23 mouse cellular contexts compared by ENCODE assay signal in the genomic region with DNA sequence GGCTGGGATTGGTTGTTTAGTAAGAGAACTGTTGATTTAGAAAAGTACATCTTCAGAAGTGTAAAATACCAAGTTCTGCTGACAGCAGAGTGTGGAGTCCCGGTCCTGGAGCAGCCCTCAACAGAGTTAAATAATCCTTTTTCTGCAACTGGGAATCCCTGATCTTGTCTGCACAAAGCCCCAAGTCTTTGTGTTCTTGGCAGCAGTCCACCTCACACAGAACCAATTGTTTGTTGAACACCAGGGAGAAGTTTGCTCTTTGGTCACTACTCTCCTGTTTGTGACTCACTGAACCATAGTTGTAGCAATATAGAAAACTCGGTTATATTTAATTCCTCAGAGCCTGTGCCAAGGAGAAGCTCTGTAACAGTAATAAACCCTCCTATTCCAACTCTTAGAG. TPM values are rescaled to one million over a fixed set of nuclear protein-coding genes. Genes with fewer than 3 reads are reported as not detected.
A peak's percentile ranks its signal among the peaks of the same experiment; 100 is the strongest.
DNase-seq lines count a peak whose midpoint lies in the region; ATAC-seq and TF ChIP-seq lines count a peak whose summit lies in the region.
"Had no signal": no experiment of that assay in that cellular context is flagged by ENCODE, and none has a peak within 500 bp of the region (broad histone marks: within the 10 kb centered on the region; RNA-seq: fewer than 3 reads in every experiment).

No protein-coding gene starts in this region.

- no peak for TF ChIP-seq EP300 in stomach, postnatal 0 days (optimal IDR thresholded peaks at IDR 0.05)

- peaks cover 17% of the 10 kb centered on the region for H3K4me1 ChIP-seq in hindbrain, embryonic 15.5 days (replicated peaks)
- peaks cover 13% of the 10 kb centered on the region for H3K4me1 ChIP-seq in hindbrain, embryonic 14.5 days (replicated peaks; ENCODE audit: control insufficient read depth, insufficient read depth, low read length)
- peaks cover 6% of the 10 kb centered on the region for H3K4me1 ChIP-seq in liver, adult 2 months (ENCODE audit: control insufficient read depth, insufficient read depth, low read length)
- peaks cover 13% of the 10 kb centered on the region for H3K4me1 ChIP-seq in liver, embryonic 12.5 days
- peaks cover 5% of the 10 kb centered on the region; the same call in 1 of the 2 replicates for H3K4me1 ChIP-seq in stomach, postnatal 0 days (replicated peaks; ENCODE audit: control insufficient read depth, insufficient read depth)

- 44% methylated on average over 2 of the region's 2 CpGs for WGBS in hindbrain, embryonic 15.5 days
- 50% methylated on average over 2 of the region's 2 CpGs for WGBS in hindbrain, embryonic 14.5 days
- WGBS in liver, adult 2 months, result 16% methylated on average over 2 of the region's 2 CpGs
- WGBS in liver, embryonic 12.5 days (ENCODE audit: insufficient replicate concordance), result 53% methylated on average over 2 of the region's 2 CpGs
- WGBS in stomach, postnatal 0 days, result 32% methylated on average over 2 of the region's 2 CpGs

- TF ChIP-seq CTCF in liver, adult 2 months (IDR thresholded peaks at IDR 0.05; ENCODE audit: low read depth, low read length), result no peak
- no peak for TF ChIP-seq CTCF in stomach, postnatal 0 days (IDR thresholded peaks at IDR 0.05; ENCODE audit: low read depth)

- ATAC-seq in hindbrain, embryonic 15.5 days (ENCODE audit: low FRiP score, low read depth), result no peak
- ATAC-seq in hindbrain, embryonic 14.5 days (ENCODE audit: low FRiP score), result no peak
- ATAC-seq in liver, embryonic 12.5 days, result no peak
- ATAC-seq in stomach, postnatal 0 days (ENCODE audit: low FRiP score, low TSS enrichment), result no peak
- ATAC-seq: forebrain, embryonic 15.5 days; inflammation-experienced regulatory T-cells, adult 6 months had no signal

- DNase-seq in hindbrain, embryonic 14.5 days (ENCODE audit: low spot score), result no peak
- peak; percentile 51 for DNase-seq in liver, adult 2 months (ENCODE audit: extremely low read depth, low read depth, low spot score)
- DNase-seq in retina, postnatal 1 day, result peak; percentile 6
- no peak for DNase-seq in retina, embryonic 14.5 days (ENCODE audit: low spot score)
- DNase-seq in stomach, postnatal 0 days (ENCODE audit: low spot score), result peak; percentile 49
- DNase-seq: adrenal gland, postnatal 36 days; gastrocnemius, postnatal 14 days; kidney, adult 8-10 months; kidney, postnatal 25 days; lung, adult 2 months; thymus, adult 2 months had no signal

- no peaks in the 10 kb centered on the region for H3K36me3 ChIP-seq in hindbrain, embryonic 15.5 days
- no peaks in the 10 kb centered on the region for H3K36me3 ChIP-seq in hindbrain, embryonic 14.5 days (replicated peaks; ENCODE audit: control insufficient read depth, insufficient read depth)
- H3K36me3 ChIP-seq in liver, adult 2 months (ENCODE audit: control insufficient read depth, insufficient read depth, low read length), result no peaks in the 10 kb centered on the region
- no peaks in the 10 kb centered on the region for H3K36me3 ChIP-seq in liver, embryonic 12.5 days
- no peaks in the 10 kb centered on the region for H3K36me3 ChIP-seq in stomach, postnatal 0 days (ENCODE audit: control insufficient read depth, insufficient read depth, low read length)
- H3K36me3 ChIP-seq: embryonic facial prominence, embryonic 12.5 days; forebrain, embryonic 15.5 days; limb, embryonic 15.5 days had no signal

- H3K79me2 ChIP-seq in liver, adult 2 months (ENCODE audit: control insufficient read depth, insufficient read depth, low read length), result no peaks in the 10 kb centered on the region

- H3K4me2 ChIP-seq in hindbrain, embryonic 15.5 days, result no peak overlapping the region
- no peak overlapping the region for H3K4me2 ChIP-seq in hindbrain, embryonic 14.5 days (replicated peaks)
- H3K4me2 ChIP-seq in liver, embryonic 12.5 days, result no peak overlapping the region
- H3K4me2 ChIP-seq in stomach, postnatal 0 days (replicated peaks; ENCODE audit: low read depth), result no peak overlapping the region
- H3K4me2 ChIP-seq: embryonic facial prominence, embryonic 12.5 days; forebrain, embryonic 15.5 days; limb, embryonic 15.5 days had no signal

- H3K9me3 ChIP-seq in hindbrain, embryonic 15.5 days, result no peaks in the 10 kb centered on the region
- H3K9me3 ChIP-seq in hindbrain, embryonic 14.5 days (ENCODE audit: control insufficient read depth, low read length), result no peaks in the 10 kb centered on the region
- H3K9me3 ChIP-seq in liver, embryonic 12.5 days (replicated peaks), result no peaks in the 10 kb centered on the region
- H3K9me3 ChIP-seq in stomach, postnatal 0 days (ENCODE audit: control insufficient read depth, low read length), result no peaks in the 10 kb centered on the region
- H3K9me3 ChIP-seq: embryonic facial prominence, embryonic 12.5 days; forebrain, embryonic 15.5 days; limb, embryonic 15.5 days had no signal

- no peaks in the 10 kb centered on the region for H3K27me3 ChIP-seq in hindbrain, embryonic 15.5 days
- no peaks in the 10 kb centered on the region for H3K27me3 ChIP-seq in hindbrain, embryonic 14.5 days (ENCODE audit: control insufficient read depth, insufficient read depth, low read length)
- no peaks in the 10 kb centered on the region for H3K27me3 ChIP-seq in liver, adult 2 months (ENCODE audit: control insufficient read depth, insufficient read depth, low read length)
- no peaks in the 10 kb centered on the region for H3K27me3 ChIP-seq in liver, embryonic 12.5 days (replicated peaks)
- H3K27me3 ChIP-seq in stomach, postnatal 0 days (ENCODE audit: control insufficient read depth, insufficient read depth, low read length), result no peaks in the 10 kb centered on the region
- H3K27me3 ChIP-seq: CH12.LX; embryonic facial prominence, embryonic 12.5 days; forebrain, embryonic 15.5 days; limb, embryonic 15.5 days had no signal

- H3K4me3 ChIP-seq in hindbrain, embryonic 15.5 days, result no peak overlapping the region
- H3K4me3 ChIP-seq in hindbrain, embryonic 14.5 days (replicated peaks; ENCODE audit: low read length), result no peak overlapping the region
- no peak overlapping the region for H3K4me3 ChIP-seq in liver, adult 2 months (ENCODE audit: insufficient read depth, low read depth, low read length)
- no peak overlapping the region for H3K4me3 ChIP-seq in liver, embryonic 12.5 days
- H3K4me3 ChIP-seq in stomach, postnatal 0 days (ENCODE audit: low read depth, low read length), result no peak overlapping the region
- H3K4me3 ChIP-seq: embryonic facial prominence, embryonic 12.5 days; forebrain, embryonic 15.5 days; limb, embryonic 15.5 days had no signal

- no peak for TF ChIP-seq POLR2A in liver, adult 2 months (IDR thresholded peaks at IDR 0.05; ENCODE audit: extremely low read depth, insufficient read depth, low read length)

- no peak overlapping the region for H3K9ac ChIP-seq in hindbrain, embryonic 15.5 days
- H3K9ac ChIP-seq in hindbrain, embryonic 14.5 days, result no peak overlapping the region
- no peak overlapping the region for H3K9ac ChIP-seq in liver, adult 2 months (ENCODE audit: low read depth, low read length)
- H3K9ac ChIP-seq in liver, embryonic 12.5 days, result no peak overlapping the region
- H3K9ac ChIP-seq in stomach, postnatal 0 days (ENCODE audit: low read length), result no peak overlapping the region
- H3K9ac ChIP-seq: embryonic facial prominence, embryonic 12.5 days; forebrain, embryonic 15.5 days; limb, embryonic 15.5 days had no signal

- H3K27ac ChIP-seq in hindbrain, embryonic 15.5 days (replicated peaks), result 0 out of 2 replicates have a peak overlapping the region, but pooled peaks have one; percentile 8
- no peak overlapping the region for H3K27ac ChIP-seq in hindbrain, embryonic 14.5 days
- no peak overlapping the region for H3K27ac ChIP-seq in liver, adult 2 months (replicated peaks; ENCODE audit: insufficient read depth, low read depth, low read length)
- H3K27ac ChIP-seq in liver, embryonic 12.5 days, result no peak overlapping the region
- H3K27ac ChIP-seq in stomach, postnatal 0 days (replicated peaks), result no peak overlapping the region
- H3K27ac ChIP-seq: embryonic facial prominence, embryonic 12.5 days; forebrain, embryonic 15.5 days; limb, embryonic 15.5 days had no signal

RNA-seq across cellular contexts. Expression of gene Ccdc15, which starts 3.0 kb away (rescaled TPM):
- polyA plus RNA-seq in hindbrain, embryonic 15.5 days (2015; fragmentation: Nextera tagmentation; extraction: Ambion mirVana), result 7.4 and 7.8 TPM in 2 replicates
- polyA plus RNA-seq in hindbrain, embryonic 14.5 days (2014; fragmentation: Nextera tagmentation; extraction: Ambion mirVana), result 6.6 and 7.0 TPM in 2 replicates
- 1.9 and 2.1 TPM in 2 replicates for total RNA-seq in liver, adult 2 months (2014; rRNA removed)
- polyA plus RNA-seq in liver, adult 2 months (2012; rRNA removed), result 0.35 and 0.59 TPM in 2 replicates
- polyA plus RNA-seq in liver, embryonic 12.5 days (2016; fragmentation: Nextera tagmentation; extraction: Ambion mirVana), result 5.6 and 6.9 TPM in 2 replicates
- 2.2 TPM in 2 replicates for polyA plus RNA-seq in stomach, postnatal 0 days (2015; fragmentation: Nextera tagmentation; extraction: Ambion mirVana)

RNA-seq across cellular contexts. Expression of gene Hepacam, which starts 15.9 kb away (rescaled TPM):
- 24.9 and 28.7 TPM in 2 replicates for polyA plus RNA-seq in hindbrain, embryonic 15.5 days (2015; fragmentation: Nextera tagmentation; extraction: Ambion mirVana)
- 16.8 and 18.5 TPM in 2 replicates for polyA plus RNA-seq in hindbrain, embryonic 14.5 days (2014; fragmentation: Nextera tagmentation; extraction: Ambion mirVana)
- not detected in 2 replicates for total RNA-seq in liver, adult 2 months (2014; rRNA removed)
- polyA plus RNA-seq in liver, adult 2 months (2012; rRNA removed), result 0.02 TPM in 1 of 2 replicates, not detected in the other
- 0.05 TPM in 1 of 2 replicates, not detected in the other for polyA plus RNA-seq in liver, embryonic 12.5 days (2016; fragmentation: Nextera tagmentation; extraction: Ambion mirVana)
- 0.08 and 0.10 TPM in 2 replicates for polyA plus RNA-seq in stomach, postnatal 0 days (2015; fragmentation: Nextera tagmentation; extraction: Ambion mirVana)
- total RNA-seq: common myeloid progenitor, adult 5-6 weeks; hematopoietic stem cell, adult 5-6 weeks; megakaryocyte, adult 5-6 weeks had no signal
- polyA plus RNA-seq: embryonic facial prominence, embryonic 12.5 days; inflammation-experienced regulatory T-cells, adult 6 months; neural tube, embryonic 11.5 days had no signal

RNA-seq across cellular contexts. Expression of gene Robo4, which starts 50.4 kb away (rescaled TPM):
- 4.6 and 8.2 TPM in 2 replicates for polyA plus RNA-seq in hindbrain, embryonic 15.5 days (2015; fragmentation: Nextera tagmentation; extraction: Ambion mirVana)
- polyA plus RNA-seq in hindbrain, embryonic 14.5 days (2014; fragmentation: Nextera tagmentation; extraction: Ambion mirVana), result 4.8 and 5.9 TPM in 2 replicates
- 3.6 and 6.8 TPM in 2 replicates for total RNA-seq in liver, adult 2 months (2014; rRNA removed)
- 5.0 and 7.4 TPM in 2 replicates for polyA plus RNA-seq in liver, adult 2 months (2012; rRNA removed)
- polyA plus RNA-seq in liver, embryonic 12.5 days (2016; fragmentation: Nextera tagmentation; extraction: Ambion mirVana), result 4.4 and 5.1 TPM in 2 replicates
- 4.4 and 5.2 TPM in 2 replicates for polyA plus RNA-seq in stomach, postnatal 0 days (2015; fragmentation: Nextera tagmentation; extraction: Ambion mirVana)
- total RNA-seq: CH12.LX; megakaryocyte, adult 5-6 weeks; MEL had no signal
- polyA plus RNA-seq: inflammation-experienced regulatory T-cells, adult 6 months had no signal

Comparison
In these comparisons a context has a peak if more than half of its experiments do, and no peak if none do; other contexts are left out.
1. DNase-seq: peak in liver, adult 2 months (single experiment), retina, postnatal 1 day (single experiment) and stomach, postnatal 0 days (single experiment); none in hindbrain, embryonic 14.5 days (single experiment) and retina, embryonic 14.5 days (single experiment).
2. RNA of gene Hepacam, which starts 15.9 kb away (polyA plus RNA-seq): 24.9 to 28.7 TPM in hindbrain, embryonic 15.5 days and 16.8 to 18.5 TPM in hindbrain, embryonic 14.5 days; 0.08 to 0.10 TPM in stomach, postnatal 0 days, 0.02 TPM in liver, adult 2 months and 0.05 TPM in liver, embryonic 12.5 days; every median in the first group is over 10 times any median in the second.